Mouse (Mus musculus) CH12.LX (cell line): Measurements from ENCODE around the gene Stox1. TPM values are rescaled to one million over a fixed set of nuclear protein-coding genes. Genes with fewer than 3 reads are reported as not detected.

Experiments used
- DNase-seq: peaks from one replicate; pipeline ENCODE4 v3.0.0-alpha.2; 2013; ENCODE audit errors: extremely low read depth
- H3K27ac ChIP-seq: 2 replicates; pipeline ENCODE4 v1.5.1; 2012; ENCODE audit warnings: low read depth, mild to moderate bottlenecking, control low read depth, moderate library complexity; ENCODE audit not compliant: insufficient read depth
- H3K27me3 ChIP-seq: replicated peaks from 2 replicates; pipeline ENCODE3; 2012; ENCODE audit warnings: inconsistent platforms
- H3K36me3 ChIP-seq, 2 experiments: replicated peaks in 1 of 2; 2 replicates each; pipeline versions ENCODE3 to v1.6.1; 2012; ENCODE audit warnings: inconsistent platforms in 1 of 2, low read length in 1 of 2, mild to moderate bottlenecking in 1 of 2, mixed read lengths in 1 of 2, moderate library complexity in 1 of 2; ENCODE audit not compliant: control insufficient read depth in 1 of 2, insufficient read depth in 1 of 2
- H3K4me1 ChIP-seq, 2 experiments: 2 replicates each; pipeline ENCODE4 v1.6.1; 2012; ENCODE audit warnings: inconsistent platforms in 1 of 2, moderate library complexity in 1 of 2; ENCODE audit not compliant: insufficient read depth in 2 of 2, control insufficient read depth in 1 of 2
- H3K4me2 ChIP-seq: 2 replicates; pipeline ENCODE4 v1.6.1; 2012; ENCODE audit warnings: low read depth, mild to moderate bottlenecking, control low read depth; ENCODE audit not compliant: poor library complexity, insufficient read depth, severe bottlenecking
- H3K4me3 ChIP-seq, 3 experiments: fragments of 150-350 bp in 1 of 3; sonication (generic) in 1 of 3; replicated peaks in 1 of 3; 2 replicates each; pipeline versions ENCODE3 to v1.5.1; 2011 to 2012; ENCODE audit warnings: low read depth in 2 of 3, low read length in 2 of 3, mild to moderate bottlenecking in 2 of 3, moderate library complexity in 2 of 3, control low read depth in 1 of 3, improper control_type of control experiment in 1 of 3, inconsistent platforms in 1 of 3, mixed read lengths in 1 of 3; ENCODE audit not compliant: poor library complexity in 1 of 3
- H3K79me2 ChIP-seq: replicated peaks from 2 replicates; pipeline ENCODE4 v1.6.1; 2012; ENCODE audit warnings: mild to moderate bottlenecking, moderate library complexity; ENCODE audit not compliant: control insufficient read depth, poor library complexity, insufficient read depth, severe bottlenecking; ENCODE audit errors: extremely low read depth
- H3K9ac ChIP-seq: 2 replicates; pipeline ENCODE4 v1.6.1; 2012; ENCODE audit warnings: low read depth, mild to moderate bottlenecking, control low read depth, moderate library complexity; ENCODE audit not compliant: insufficient read depth
- H3K9me3 ChIP-seq: replicated peaks from 2 replicates; pipeline ENCODE3; 2012; ENCODE audit warnings: low read length, inconsistent platforms, mixed read lengths
- CTCF ChIP-seq, 2 experiments: IDR thresholded peaks in 1 of 2; conservative IDR thresholded peaks in 1 of 2; 2 replicates each; pipeline ENCODE4 v1.5.1; 2011 to 2012; ENCODE audit warnings: low read depth in 2 of 2, low read length in 2 of 2, improper control_type of control experiment in 1 of 2, inconsistent platforms in 1 of 2, mild to moderate bottlenecking in 1 of 2, moderate library complexity in 1 of 2
- ELF1 ChIP-seq: IDR thresholded peaks from 2 replicates; pipeline ENCODE4 v1.6.1; 2014; ENCODE audit warnings: low read depth, mild to moderate bottlenecking, inconsistent platforms, low read length, improper control_type of control experiment
- GABPA ChIP-seq: IDR thresholded peaks from 2 replicates; pipeline ENCODE4 v1.6.1; 2012; ENCODE audit warnings: low read depth, low read length, improper control_type of control experiment, inconsistent platforms; ENCODE audit not compliant: insufficient replicate concordance
- HCFC1 ChIP-seq: IDR thresholded peaks from 2 replicates; pipeline ENCODE4 v1.6.1; 2012; ENCODE audit warnings: low read depth, mild to moderate bottlenecking, inconsistent platforms, low read length, improper control_type of control experiment
- IRF4 ChIP-seq: IDR thresholded peaks from 2 replicates; pipeline ENCODE4 v1.6.1; 2014; ENCODE audit warnings: low read depth, mild to moderate bottlenecking, inconsistent platforms, low read length, improper control_type of control experiment
- KAT2A ChIP-seq: IDR thresholded peaks from 2 replicates; pipeline ENCODE4 v1.6.1; 2012; ENCODE audit warnings: low read length, improper control_type of control experiment, inconsistent platforms; ENCODE audit not compliant: insufficient replicate concordance
- MAFK ChIP-seq: IDR thresholded peaks from 2 replicates; pipeline ENCODE4 v1.6.1; 2011; ENCODE audit warnings: low read length, improper control_type of control experiment; ENCODE audit not compliant: insufficient replicate concordance
- MAX ChIP-seq: IDR thresholded peaks from 2 replicates; pipeline ENCODE4 v1.6.1; 2011; ENCODE audit warnings: low read length, improper control_type of control experiment
- MAZ ChIP-seq: IDR thresholded peaks from 2 replicates; pipeline ENCODE4 v1.6.1; 2012; ENCODE audit warnings: low read depth, mild to moderate bottlenecking, inconsistent platforms, low read length, improper control_type of control experiment, moderate library complexity
- NRF1 ChIP-seq: IDR thresholded peaks from 2 replicates; pipeline ENCODE4 v1.6.1; 2014; ENCODE audit warnings: low read depth, mild to moderate bottlenecking, inconsistent platforms, low read length, improper control_type of control experiment, moderate library complexity
- POLR2A ChIP-seq: IDR thresholded peaks from 2 replicates; pipeline ENCODE4 v1.6.1; 2011; ENCODE audit warnings: low read depth, mild to moderate bottlenecking, improper control_type of control experiment, low read length
- RAD21 ChIP-seq: IDR thresholded peaks from 2 replicates; pipeline ENCODE4 v1.6.1; 2011; ENCODE audit warnings: low read depth, mild to moderate bottlenecking, low read length, improper control_type of control experiment, moderate library complexity
- RCOR1 ChIP-seq: conservative IDR thresholded peaks from 2 replicates; pipeline ENCODE4 v1.6.1; 2012; ENCODE audit warnings: low read depth, mild to moderate bottlenecking, inconsistent platforms, low read length, improper control_type of control experiment
- SIN3A ChIP-seq: IDR thresholded peaks from 2 replicates; pipeline ENCODE4 v1.6.1; 2012; ENCODE audit warnings: low read length, improper control_type of control experiment, inconsistent platforms
- SMC3 ChIP-seq: IDR thresholded peaks from 2 replicates; pipeline ENCODE4 v1.6.1; 2011; ENCODE audit warnings: low read depth, low read length, improper control_type of control experiment
- TCF12 ChIP-seq: IDR thresholded peaks from 2 replicates; pipeline ENCODE4 v1.6.1; 2014; ENCODE audit warnings: low read depth, mild to moderate bottlenecking, inconsistent platforms, low read length, improper control_type of control experiment
- UBTF ChIP-seq: IDR thresholded peaks from 2 replicates; pipeline ENCODE4 v1.6.1; 2012; ENCODE audit warnings: low read depth, mild to moderate bottlenecking, inconsistent platforms, low read length, improper control_type of control experiment, moderate library complexity
- USF2 ChIP-seq: conservative IDR thresholded peaks from 2 replicates; pipeline ENCODE4 v1.6.1; 2011; ENCODE audit warnings: low read depth, low read length, improper control_type of control experiment
- ZKSCAN1 ChIP-seq: IDR thresholded peaks from 2 replicates; pipeline ENCODE4 v1.6.1; 2012; ENCODE audit warnings: low read depth, inconsistent platforms, low read length, improper control_type of control experiment, borderline replicate concordance
- ZNF384 ChIP-seq: IDR thresholded peaks from 2 replicates; pipeline ENCODE4 v1.6.1; 2012; ENCODE audit warnings: low read depth, low read length, improper control_type of control experiment, inconsistent platforms
- dilution Hi-C: fragments of 300-500 bp; cut with MboI; formaldehyde crosslinking; loops from 2 replicates; pipeline ENCODE4 v1.14.3; 2020; ENCODE audit warnings: low sequenced_read_pairs; ENCODE audit not compliant: extremely low pct_unique_long_range_greater_than_20kb, extremely low pct_ligation_motif_present
- in situ Hi-C: fragments of 300-500 bp; cut with MboI; formaldehyde crosslinking; loops from 3 replicates; pipeline ENCODE4 v1.14.3; 2019; ENCODE audit warnings: low sequenced_read_pairs, low pct_ligation_motif_present, low pct_unique_long_range_greater_than_20kb, mixed read lengths
- polyA plus RNA-seq: library from polyadenylated mRNA; unstranded; fragments of >175 nt; gene quantifications from 2 replicates; pipeline ENCODE4 v1.2.1, GENCODE M21; 2012; ENCODE audit warnings: low read depth; ENCODE audit not compliant: insufficient read length
- total RNA-seq, 2 experiments: library from RNA; depleted of rRNA; stranded (reverse); fragments of 300-350 nt in 1 of 2; fragments of >200 nt in 1 of 2; gene quantifications; 2 replicates each; pipeline ENCODE4 v1.2.3; 2012 to 2014

The Stox1 gene
- total and polyA plus RNA-seq, 3 experiments, result 0.17 TPM; not detected in 2

DNA sequence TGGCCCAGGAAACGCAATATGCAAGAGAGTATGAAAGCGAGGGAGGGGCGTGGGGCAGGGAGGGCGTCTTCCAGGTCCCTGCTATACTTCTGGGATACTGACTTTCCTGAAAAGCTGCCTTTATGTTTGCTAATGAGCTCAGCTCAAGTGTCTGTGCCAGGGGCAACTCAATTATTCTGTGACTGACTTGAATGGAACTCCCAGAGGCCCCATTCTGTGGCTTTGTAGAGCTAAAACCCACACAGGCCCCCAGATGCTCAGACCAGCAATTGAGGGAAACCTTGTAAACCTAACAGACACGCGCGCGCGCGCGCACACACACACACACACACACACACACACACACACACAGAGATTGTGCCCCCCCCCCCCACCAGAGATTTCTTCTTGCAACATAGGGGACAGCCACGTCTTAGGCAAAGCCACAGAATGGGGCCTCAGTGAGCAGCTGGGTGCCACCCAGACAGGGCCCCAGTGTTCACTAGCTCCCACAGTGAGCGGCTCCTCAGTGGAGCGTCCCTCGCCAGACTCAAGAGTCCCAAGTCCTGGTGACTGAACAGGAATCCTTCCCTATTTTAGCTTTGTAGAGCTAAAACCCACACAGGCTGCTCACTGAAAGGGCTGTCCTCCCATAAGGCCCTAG lies 38.8 kb downstream of the Stox1 start:
- no peak overlapping the region for H3K27ac ChIP-seq
- H3K4me3 ChIP-seq, result no peak overlapping the region
- dilution Hi-C loops (no loop called here), in situ Hi-C loops (no loop called here)
- peaks cover 3% of the 10 kb centered on the region for H3K27me3 ChIP-seq
- no peak overlapping the region for H3K4me2 ChIP-seq
- no peaks in the 10 kb centered on the region for H3K79me2 ChIP-seq
- TF ChIP-seq IRF4, result no peak
- TF ChIP-seq ZNF384, result no peak
- no peak for TF ChIP-seq TCF12
- no peak for TF ChIP-seq MAZ
- TF ChIP-seq GABPA, result no peak
- TF ChIP-seq USF2, result no peak
- TF ChIP-seq CTCF (conservative IDR thresholded peaks at IDR 0.05 in 1 of 2, IDR thresholded peaks at IDR 0.05 in 1 of 2; ENCODE audit: low read depth in 2 of 2, low read length in 2 of 2), result no peak
- TF ChIP-seq KAT2A, result no peak
- TF ChIP-seq SIN3A, result no peak
- no peak for TF ChIP-seq RAD21
- no peaks in the 10 kb centered on the region for H3K9me3 ChIP-seq
- no peak for DNase-seq
- H3K9ac ChIP-seq, result no peak overlapping the region
- H3K36me3 ChIP-seq, result no peaks in the 10 kb centered on the region
- peaks cover 4 to 13% of the 10 kb centered on the region in 2 experiments; a peak in 3 of 4 replicates for H3K4me1 ChIP-seq

DNA sequence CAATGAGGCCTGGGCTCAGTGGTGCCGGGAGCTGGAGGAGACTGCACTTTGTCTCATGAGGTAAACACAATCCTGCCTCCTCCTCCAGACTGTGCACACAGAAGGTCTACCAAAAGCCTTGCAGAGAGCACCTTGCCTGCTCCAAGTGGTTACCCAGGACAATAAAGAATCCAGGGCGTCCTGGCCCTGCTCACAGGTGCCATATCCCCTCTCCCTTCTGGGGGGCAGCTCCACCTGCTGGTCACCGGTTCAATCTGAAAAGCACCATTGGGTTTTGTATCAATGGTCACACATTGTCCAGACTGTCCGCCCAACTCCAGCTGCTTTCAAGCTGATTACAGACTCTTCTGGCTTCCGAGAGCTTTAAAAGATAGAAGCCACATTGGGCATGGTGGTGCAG lies 42.9 kb downstream of the Stox1 start:
- DNase-seq, result peak; percentile 16
- no peaks in the 10 kb centered on the region for H3K36me3 ChIP-seq
- no peaks in the 10 kb centered on the region for H3K79me2 ChIP-seq
- no peak overlapping the region for H3K4me2 ChIP-seq
- TF ChIP-seq UBTF, result no peak
- TF ChIP-seq POLR2A, result no peak
- TF ChIP-seq RCOR1, result no peak
- peak in 1 of 2 experiments; percentile 70; a peak in 2 of 4 replicates for TF ChIP-seq CTCF (conservative IDR thresholded peaks at IDR 0.05 in 1 of 2, IDR thresholded peaks at IDR 0.05 in 1 of 2; ENCODE audit: low read depth in 2 of 2, low read length in 2 of 2)
- TF ChIP-seq SMC3, result peak; percentile 60
- no peak for TF ChIP-seq MAFK
- no peak for TF ChIP-seq MAX
- TF ChIP-seq GABPA, result no peak
- no peak for TF ChIP-seq HCFC1
- TF ChIP-seq NRF1, result no peak
- no peak for TF ChIP-seq ELF1
- no peak for TF ChIP-seq ZKSCAN1
- peak; percentile 55 for TF ChIP-seq RAD21
- in situ Hi-C loops (loop anchor here (5.0 kb wide), 1 partner anchor 34 kb away; no protein-coding TSS in a partner anchor), dilution Hi-C loops (no loop called here)
- H3K4me3 ChIP-seq, result no peak overlapping the region
- H3K27ac ChIP-seq, result no peak overlapping the region
- H3K9me3 ChIP-seq, result peaks cover 8% of the 10 kb centered on the region
- no peak overlapping the region for H3K9ac ChIP-seq
- peaks cover 4 to 13% of the 10 kb centered on the region in 2 experiments; a peak in 3 of 4 replicates for H3K4me1 ChIP-seq
- peaks cover 8% of the 10 kb centered on the region for H3K27me3 ChIP-seq
